Mouse (Mus musculus) embryonic fibroblast, embryonic 13.5 days (primary cell): ENCODE results near the gene Ttc36. TPM values are rescaled to one million over a fixed set of nuclear protein-coding genes. Genes with fewer than 3 reads are reported as not detected.
A peak's percentile ranks its signal among the peaks of the same experiment; 100 is the strongest.

Experiments used
- H3K27ac ChIP-seq: 2 replicates; pipeline ENCODE4 v1.5.1; 2012; ENCODE audit warnings: low read length, control low read depth, inconsistent platforms; ENCODE audit not compliant: insufficient read depth
- H3K4me1 ChIP-seq: 2 replicates; pipeline ENCODE4 v1.6.1; 2011; ENCODE audit warnings: low read length; ENCODE audit not compliant: control insufficient read depth, insufficient read depth
- H3K4me3 ChIP-seq: 2 replicates; pipeline ENCODE4 v1.5.1; 2011; ENCODE audit warnings: mild to moderate bottlenecking, control low read depth, low read length; ENCODE audit not compliant: insufficient read depth
- CTCF ChIP-seq: IDR thresholded peaks from 2 replicates; pipeline ENCODE4 v1.5.1; 2011; ENCODE audit warnings: mild to moderate bottlenecking, control low read depth, low read length, moderate library complexity, borderline replicate concordance; ENCODE audit not compliant: insufficient read depth
- POLR2A ChIP-seq: IDR thresholded peaks from 2 replicates; pipeline ENCODE4 v1.6.1; 2011; ENCODE audit warnings: low read depth, mild to moderate bottlenecking, control low read depth, low read length, moderate library complexity
- polyA plus RNA-seq: library from polyadenylated mRNA; stranded (reverse); fragments of >200 nt; gene quantifications from 2 replicates; pipeline ENCODE4 v1.2.4, GENCODE M21; 2011; ENCODE audit warnings: low read depth; ENCODE audit not compliant: missing spikeins, insufficient read length

Ttc36 gene
- 0.79 TPM in 1 of 2 replicates, not detected in the other for polyA plus RNA-seq

DNA sequence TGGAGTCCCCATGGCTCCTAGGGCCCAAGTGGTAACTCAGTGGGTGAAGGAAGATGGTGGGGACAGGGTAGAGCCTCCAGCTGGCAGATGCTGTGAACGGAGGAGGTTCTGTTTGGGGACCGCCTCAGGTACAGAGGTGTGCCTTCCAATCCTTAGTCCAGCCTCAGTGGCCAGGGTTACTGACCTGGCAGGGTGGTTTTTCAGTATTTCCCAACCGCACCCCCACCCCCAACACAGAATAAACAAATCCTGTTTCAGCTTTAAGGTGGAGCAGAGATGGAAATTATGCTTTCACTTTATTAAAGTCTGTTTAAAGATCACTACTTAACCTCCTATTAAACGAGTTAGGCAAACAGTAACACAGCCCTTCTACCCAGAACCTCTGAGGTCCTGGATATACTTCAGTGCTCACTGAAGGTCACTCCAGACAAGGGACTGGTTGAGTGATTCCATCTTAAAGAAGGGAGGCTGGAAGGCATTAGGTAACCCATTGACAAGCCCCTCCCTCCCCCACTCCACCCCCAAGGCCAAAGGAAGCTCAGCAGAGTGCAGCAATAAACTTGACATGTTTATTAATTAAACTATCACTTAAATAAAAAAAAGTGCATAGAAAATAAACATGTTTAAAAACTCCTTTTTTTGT lies at the start of gene Ttc36:
Gene Ttc36, minus strand, starts transcription at position 265 of the 643 bp plus-strand sequence.
- Histone ChIP-seq H3K27ac (no peak within 1 kb of the TSS), H3K4me1 (no peaks in the 10 kb centered on the region), H3K4me3 (no peak within 1 kb of the TSS)
- TF ChIP-seq CTCF (no peak), POLR2A (no peak)

DNA sequence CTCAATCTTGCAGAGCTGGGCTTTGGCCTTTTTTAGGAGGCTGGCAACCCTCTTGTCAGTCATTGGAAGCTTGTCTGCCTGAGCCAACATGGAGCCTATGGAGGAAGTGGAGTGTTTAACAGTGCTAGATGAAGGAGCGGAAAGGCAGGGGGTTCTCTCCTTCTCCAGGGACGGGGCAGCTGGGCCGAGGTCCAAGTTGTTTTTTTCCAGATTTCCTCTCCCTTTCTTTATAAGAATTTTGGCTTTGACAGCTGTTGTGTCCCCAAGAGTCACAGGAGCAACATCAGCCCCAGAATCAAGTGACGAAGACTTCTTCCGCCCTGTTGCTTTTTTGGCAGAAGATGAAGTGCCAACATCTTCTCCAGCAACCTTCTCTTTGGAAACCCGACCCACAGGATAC lies 44.6 kb upstream of the Ttc36 start:
- Histone ChIP-seq H3K4me3 (no peak overlapping the region), H3K27ac (no peak overlapping the region), H3K4me1 (no peaks in the 10 kb centered on the region)
- TF ChIP-seq CTCF: no peak

GRCm38 (mm10) chr9:44841241-44841640 lies 38.4 kb upstream of the Ttc36 start:
- H3K4me1 ChIP-seq: 0 out of 2 replicates have a peak, but pooled peaks cover 3% of the 10 kb centered on the region
- H3K27ac ChIP-seq: no peak overlapping the region
- H3K4me3 ChIP-seq: no peak overlapping the region
- no peak for TF ChIP-seq CTCF
- TF ChIP-seq POLR2A: no peak

DNA sequence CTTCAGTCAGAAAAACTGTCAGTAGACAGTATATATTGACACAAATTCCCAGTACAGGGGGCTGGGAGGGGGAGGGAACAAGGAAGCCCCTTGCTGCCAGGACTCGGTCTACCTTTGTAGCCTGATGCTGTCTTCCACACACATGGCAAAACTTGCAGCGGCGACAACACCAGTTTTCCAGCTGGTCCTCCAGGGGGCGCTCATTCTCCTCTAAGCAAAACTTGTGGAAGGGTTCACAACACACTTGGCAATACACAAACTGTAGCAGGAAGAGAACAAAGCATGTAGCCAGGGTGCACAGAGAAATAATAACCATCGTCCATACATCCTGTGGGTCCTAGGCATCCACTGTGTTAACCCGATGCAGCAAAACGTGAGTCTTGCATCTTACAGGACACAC lies 33.6 kb upstream of the Ttc36 start:
- Histone ChIP-seq H3K4me3 (no peak overlapping the region), H3K4me1 (peaks cover 10% of the 10 kb centered on the region; the same call in 1 of the 2 replicates), H3K27ac (no peak overlapping the region)
- TF ChIP-seq POLR2A (no peak), CTCF (peak; percentile 47; the same call in 1 of the 2 replicates)

DNA sequence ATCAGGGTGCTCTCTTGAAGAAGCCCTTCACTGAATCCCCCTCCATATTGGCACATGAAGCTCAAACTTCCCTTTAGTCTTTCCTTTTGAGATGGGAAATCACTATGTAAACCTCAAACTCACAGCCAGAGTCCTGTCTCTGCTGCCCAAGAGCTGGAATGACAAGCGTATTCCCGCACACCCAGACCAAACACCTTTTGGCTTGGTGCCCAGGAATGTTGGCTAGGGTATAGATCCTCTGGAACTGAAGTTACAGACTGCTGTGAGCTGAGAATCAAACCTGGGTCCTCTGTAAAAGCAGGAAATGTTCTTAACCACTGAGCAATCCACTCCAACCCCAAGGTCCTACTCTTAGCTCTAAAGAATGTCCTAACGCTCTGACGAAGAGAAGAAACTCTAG lies 29.5 kb upstream of the Ttc36 start:
- H3K4me1 ChIP-seq: peaks cover 17% of the 10 kb centered on the region
- TF ChIP-seq CTCF (no peak), POLR2A (no peak)
- H3K27ac ChIP-seq: no peak overlapping the region
- H3K4me3 ChIP-seq: no peak overlapping the region

DNA sequence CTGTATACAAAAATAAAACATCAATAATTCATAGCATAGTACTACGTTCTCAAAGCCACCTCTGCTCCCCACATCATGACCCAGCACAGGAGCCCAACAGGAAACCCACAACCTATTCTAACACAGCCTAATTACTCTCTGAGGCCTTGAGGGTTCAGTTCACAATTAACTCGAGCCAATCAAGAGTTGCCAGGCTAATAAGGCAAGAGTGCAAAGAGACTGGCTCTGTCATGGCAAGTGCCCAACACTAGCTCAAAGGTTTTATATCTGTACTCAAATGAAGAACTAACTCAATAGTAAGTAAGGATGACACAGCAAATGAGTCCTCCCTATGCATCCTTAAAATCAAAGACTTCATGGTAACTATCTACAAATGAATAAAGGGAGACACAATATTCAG lies 27.6 kb upstream of the Ttc36 start:
- TF ChIP-seq POLR2A (no peak), CTCF (no peak)
- peaks cover 26% of the 10 kb centered on the region for H3K4me1 ChIP-seq
- H3K4me3 ChIP-seq: no peak overlapping the region
- no peak overlapping the region for H3K27ac ChIP-seq

GRCm38 (mm10) chr9:44828944-44829343 lies 26.1 kb upstream of the Ttc36 start:
- no peak for TF ChIP-seq CTCF
- no peak for TF ChIP-seq POLR2A

DNA sequence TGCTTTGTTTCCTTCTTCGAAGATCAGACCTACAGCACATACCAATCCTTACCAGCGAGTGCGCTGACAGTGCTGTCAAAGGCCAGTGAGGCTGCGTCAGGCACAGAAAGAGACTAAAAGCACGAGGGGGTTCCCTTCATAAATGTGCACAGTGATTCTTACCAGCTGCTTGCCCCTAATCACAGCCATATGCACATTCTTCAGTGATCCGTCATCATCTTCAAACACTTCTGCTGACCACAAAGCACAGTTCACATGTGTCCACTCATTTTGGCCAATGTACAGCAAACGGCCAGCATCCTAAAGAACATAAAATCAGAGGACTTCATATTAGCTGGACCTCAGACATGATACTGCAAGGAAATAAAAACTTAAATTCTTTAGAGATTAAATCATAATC lies 23.8 kb upstream of the Ttc36 start:
- H3K27ac ChIP-seq: peak overlapping the region; percentile 21
- TF ChIP-seq POLR2A (no peak), CTCF (no peak)
- no peak overlapping the region for H3K4me3 ChIP-seq

More at GRCm38 (mm10) chr9:44828944-44829343, 26.1 kb upstream of the Ttc36 start:
- H3K4me1 ChIP-seq: peaks cover 26% of the 10 kb centered on the region
- no peak overlapping the region for H3K4me3 ChIP-seq
- no peak overlapping the region for H3K27ac ChIP-seq

DNA sequence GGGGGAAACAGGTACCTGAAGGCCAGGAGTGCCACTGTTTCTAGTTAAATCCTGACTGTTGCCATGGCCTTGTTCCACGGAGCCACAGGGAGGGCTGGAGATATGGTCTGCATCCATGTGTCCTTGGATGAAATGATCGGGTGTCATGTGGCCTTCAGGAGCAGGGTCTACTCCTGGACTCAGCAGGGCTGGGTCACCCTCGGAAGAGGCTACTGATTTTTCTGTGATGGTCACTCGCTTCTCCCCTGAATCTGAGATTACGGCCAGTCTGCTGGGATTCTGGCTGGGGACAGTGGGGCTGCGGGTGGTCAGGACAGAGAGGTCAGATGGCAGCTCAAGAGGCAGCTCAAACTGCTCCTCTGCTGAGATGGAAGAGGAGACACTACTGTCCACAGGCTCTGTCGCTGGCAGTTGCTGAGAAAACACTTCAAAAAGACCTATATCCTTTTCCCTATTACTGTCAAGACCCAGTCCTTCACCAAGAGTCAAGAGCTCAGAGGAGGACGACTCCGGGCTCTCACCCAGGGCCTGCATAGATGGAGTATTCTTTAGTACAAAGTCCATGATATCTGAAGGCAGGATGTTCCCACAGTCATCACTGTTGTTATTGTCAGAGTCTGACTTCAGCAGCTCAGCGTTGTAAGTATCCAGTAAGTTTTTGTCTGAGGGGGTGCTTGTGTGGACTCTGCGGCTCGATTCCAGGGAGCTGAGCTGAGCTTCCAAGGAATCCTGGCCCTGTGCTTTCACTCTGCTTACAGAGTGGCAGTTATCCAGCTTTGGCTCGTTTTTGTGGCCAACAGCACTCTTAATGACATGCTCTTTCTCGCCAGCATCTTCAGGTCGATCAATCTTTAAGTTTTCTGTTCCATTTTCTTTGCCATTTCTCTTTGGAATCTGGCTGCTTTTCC lies 17.3 kb upstream of the Ttc36 start:
- TF ChIP-seq CTCF (no peak), POLR2A (no peak)
- no peak overlapping the region for H3K4me3 ChIP-seq
- H3K4me1 ChIP-seq: no peaks in the 10 kb centered on the region
- no peak overlapping the region for H3K27ac ChIP-seq

More for the DNA sequence above, 23.8 kb upstream of the Ttc36 start:
- H3K4me1 ChIP-seq: peaks cover 19% of the 10 kb centered on the region

DNA sequence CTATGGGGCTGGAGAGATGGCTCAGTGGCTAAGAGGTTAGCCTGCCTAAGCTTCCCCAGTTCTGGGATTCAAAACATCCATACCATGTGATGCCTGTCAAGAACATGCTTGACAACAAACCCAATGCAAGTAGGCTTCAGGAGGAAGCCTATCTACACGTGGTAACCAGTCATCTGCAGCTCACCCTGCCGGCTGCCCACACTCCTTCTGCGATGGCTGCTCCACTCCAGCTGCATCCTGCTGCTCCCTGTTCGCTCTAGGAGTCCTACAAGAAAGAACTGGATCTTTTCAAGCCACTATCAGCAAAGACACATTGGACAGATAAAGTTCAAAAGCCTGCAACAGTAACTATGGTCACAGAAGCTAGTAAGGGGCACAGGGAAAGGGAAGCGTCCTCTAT lies 14.7 kb upstream of the Ttc36 start:
- Histone ChIP-seq H3K4me3 (no peak overlapping the region), H3K4me1 (no peaks in the 10 kb centered on the region), H3K27ac (no peak overlapping the region)
- no peak for TF ChIP-seq CTCF
- TF ChIP-seq POLR2A: no peak
